Mouse (Mus musculus): ENCODE data around the gene Gm20877.
"Not testable (repeated sequence)": the region's sequence is repeated elsewhere in the genome, so short reads cannot be mapped to it uniquely, and the experiment has no call there.

GRCm38 (mm10) chrY:17093573-17093972, at the start of gene Gm20877:
- TF ChIP-seq CTCF (IDR thresholded peaks at IDR 0.05; ENCODE audit: low read depth, low read length); POLR2A (IDR thresholded peaks at IDR 0.05; ENCODE audit: borderline replicate concordance, low read depth, low read length): not testable (repeated sequence)

All from bone marrow macrophage, adult 2 months (primary cell).